Mouse (Mus musculus): ENCODE data around the gene Polr2e. TPM values are rescaled to one million over a fixed set of nuclear protein-coding genes. Genes with fewer than 3 reads are reported as not detected.

The Polr2e gene
- polyA plus RNA-seq (2015; fragmentation: Nextera tagmentation; extraction: Ambion mirVana), result 190 and 212 TPM in 2 replicates

- Histone ChIP-seq H3K4me3 (ENCODE audit: low read length) (peak within 1 kb of the TSS; percentile 87), H3K27me3 (replicated peaks; ENCODE audit: control insufficient read depth, insufficient read depth, low read length) (no peaks in the 10 kb centered on the region), H3K36me3 (ENCODE audit: control insufficient read depth, insufficient read depth, low read length) (peaks cover 12% of the 10 kb centered on the region), H3K9ac (ENCODE audit: low read depth, low read length) (peak within 1 kb of the TSS; percentile 80), H3K9me3 (ENCODE audit: control insufficient read depth, low read length) (no peaks in the 10 kb centered on the region), H3K27ac (ENCODE audit: low read length) (peak within 1 kb of the TSS; percentile 43), H3K4me1 (ENCODE audit: control insufficient read depth, insufficient read depth, low read length) (peaks cover 21% of the 10 kb centered on the region), H3K4me2 (ENCODE audit: low read depth, low read length) (peak within 1 kb of the TSS; percentile 58)
- WGBS, result under 1% methylated on average over 40 of the region's 40 CpGs
- peak; percentile 97 for ATAC-seq
Measured at GRCm38 (mm10) chr10:80039559-80039979, at the start of gene Polr2e. Gene Polr2e (minus strand): TSS chr10:80039795.

- Histone ChIP-seq H3K9ac (ENCODE audit: low read depth, low read length) (peak overlapping the region; percentile 14; the same call in 1 of the 2 replicates), H3K4me3 (ENCODE audit: low read length) (no peak overlapping the region), H3K4me2 (ENCODE audit: low read depth, low read length) (no peak overlapping the region), H3K9me3 (ENCODE audit: control insufficient read depth, low read length) (no peaks in the 10 kb centered on the region), H3K27me3 (replicated peaks; ENCODE audit: control insufficient read depth, insufficient read depth, low read length) (no peaks in the 10 kb centered on the region), H3K36me3 (ENCODE audit: control insufficient read depth, insufficient read depth, low read length) (no peaks in the 10 kb centered on the region), H3K27ac (ENCODE audit: low read length) (no peak overlapping the region), H3K4me1 (ENCODE audit: control insufficient read depth, insufficient read depth, low read length) (peaks cover 6% of the 10 kb centered on the region; the same call in 1 of the 2 replicates)
- 50% methylated on average over 4 of the region's 4 CpGs for WGBS
- no peak for ATAC-seq
Measured at GRCm38 (mm10) chr10:80089146-80089545, 49.6 kb upstream of the Polr2e start.

GRCm38 (mm10) chr10:80087483-80087882 lies 47.9 kb upstream of the Polr2e start:
- Histone ChIP-seq H3K9ac (ENCODE audit: low read depth, low read length) (no peak overlapping the region), H3K4me2 (ENCODE audit: low read depth, low read length) (no peak overlapping the region), H3K36me3 (ENCODE audit: control insufficient read depth, insufficient read depth, low read length) (peaks cover 4% of the 10 kb centered on the region), H3K4me1 (ENCODE audit: control insufficient read depth, insufficient read depth, low read length) (peaks cover 6% of the 10 kb centered on the region; the same call in 1 of the 2 replicates), H3K9me3 (ENCODE audit: control insufficient read depth, low read length) (no peaks in the 10 kb centered on the region), H3K4me3 (ENCODE audit: low read length) (no peak overlapping the region), H3K27me3 (replicated peaks; ENCODE audit: control insufficient read depth, insufficient read depth, low read length) (no peaks in the 10 kb centered on the region), H3K27ac (ENCODE audit: low read length) (no peak overlapping the region)
- ATAC-seq, result no peak
- WGBS, result 91% methylated on average over 8 of the region's 8 CpGs

- ATAC-seq, result no peak
- no peak overlapping the region for H3K9ac ChIP-seq (ENCODE audit: low read depth, low read length)
- peaks cover 10% of the 10 kb centered on the region for H3K36me3 ChIP-seq (ENCODE audit: control insufficient read depth, insufficient read depth, low read length)
- no peak overlapping the region for H3K4me3 ChIP-seq (ENCODE audit: low read length)
- H3K4me1 ChIP-seq (ENCODE audit: control insufficient read depth, insufficient read depth, low read length), result peaks cover 6% of the 10 kb centered on the region; the same call in 1 of the 2 replicates
- H3K4me2 ChIP-seq (ENCODE audit: low read depth, low read length), result no peak overlapping the region
- H3K9me3 ChIP-seq (ENCODE audit: control insufficient read depth, low read length), result no peaks in the 10 kb centered on the region
- 61% methylated on average over 3 of the region's 3 CpGs for WGBS
- H3K27ac ChIP-seq (ENCODE audit: low read length), result no peak overlapping the region
- H3K27me3 ChIP-seq (replicated peaks; ENCODE audit: control insufficient read depth, insufficient read depth, low read length), result no peaks in the 10 kb centered on the region
Measured at GRCm38 (mm10) chr10:80086847-80087246, 47.3 kb upstream of the Polr2e start.

GRCm38 (mm10) chr10:80084817-80085487 lies 45.4 kb upstream of the Polr2e start:
- ATAC-seq, result no peak

GRCm38 (mm10) chr10:80081075-80081474 lies 41.5 kb upstream of the Polr2e start:
- Histone ChIP-seq H3K4me2 (ENCODE audit: low read depth, low read length) (no peak overlapping the region), H3K4me1 (ENCODE audit: control insufficient read depth, insufficient read depth, low read length) (peaks cover 11% of the 10 kb centered on the region), H3K27me3 (replicated peaks; ENCODE audit: control insufficient read depth, insufficient read depth, low read length) (no peaks in the 10 kb centered on the region), H3K9ac (ENCODE audit: low read depth, low read length) (no peak overlapping the region), H3K9me3 (ENCODE audit: control insufficient read depth, low read length) (no peaks in the 10 kb centered on the region), H3K4me3 (ENCODE audit: low read length) (no peak overlapping the region), H3K36me3 (ENCODE audit: control insufficient read depth, insufficient read depth, low read length) (peaks cover 10% of the 10 kb centered on the region), H3K27ac (ENCODE audit: low read length) (no peak overlapping the region)
- WGBS, result 74% methylated on average over 3 of the region's 3 CpGs
- ATAC-seq, result peak; percentile 41

More at GRCm38 (mm10) chr10:80084817-80085487, 45.4 kb upstream of the Polr2e start:
- peaks cover 11% of the 10 kb centered on the region for H3K4me1 ChIP-seq (ENCODE audit: control insufficient read depth, insufficient read depth, low read length)
- peaks cover 10% of the 10 kb centered on the region for H3K36me3 ChIP-seq (ENCODE audit: control insufficient read depth, insufficient read depth, low read length)
- no peak overlapping the region for H3K4me2 ChIP-seq (ENCODE audit: low read depth, low read length)
- no peaks in the 10 kb centered on the region for H3K9me3 ChIP-seq (ENCODE audit: control insufficient read depth, low read length)
- peak overlapping the region; percentile 2; the same call in 1 of the 2 replicates for H3K27ac ChIP-seq (ENCODE audit: low read length)
- WGBS, result 58% methylated on average over 9 of the region's 9 CpGs
- no peaks in the 10 kb centered on the region for H3K27me3 ChIP-seq (replicated peaks; ENCODE audit: control insufficient read depth, insufficient read depth, low read length)
- no peak overlapping the region for H3K4me3 ChIP-seq (ENCODE audit: low read length)
- H3K9ac ChIP-seq (ENCODE audit: low read depth, low read length), result peak overlapping the region; percentile 33; the same call in 1 of the 2 replicates

GRCm38 (mm10) chr10:80080396-80081070 lies 40.9 kb upstream of the Polr2e start:
- peaks cover 10% of the 10 kb centered on the region for H3K36me3 ChIP-seq (ENCODE audit: control insufficient read depth, insufficient read depth, low read length)
- ATAC-seq, result peak; percentile 57

GRCm38 (mm10) chr10:80078366-80078765 lies 38.8 kb upstream of the Polr2e start:
- Histone ChIP-seq H3K36me3 (ENCODE audit: control insufficient read depth, insufficient read depth, low read length) (peaks cover 6% of the 10 kb centered on the region; the same call in 1 of the 2 replicates), H3K27me3 (replicated peaks; ENCODE audit: control insufficient read depth, insufficient read depth, low read length) (no peaks in the 10 kb centered on the region), H3K9ac (ENCODE audit: low read depth, low read length) (no peak overlapping the region), H3K9me3 (ENCODE audit: control insufficient read depth, low read length) (no peaks in the 10 kb centered on the region), H3K4me1 (ENCODE audit: control insufficient read depth, insufficient read depth, low read length) (peaks cover 16% of the 10 kb centered on the region), H3K27ac (ENCODE audit: low read length) (no peak overlapping the region), H3K4me2 (ENCODE audit: low read depth, low read length) (no peak overlapping the region), H3K4me3 (ENCODE audit: low read length) (no peak overlapping the region)
- 100% methylated on average over 1 of the region's 1 CpGs for WGBS
- no peak for ATAC-seq

More at GRCm38 (mm10) chr10:80080396-80081070, 40.9 kb upstream of the Polr2e start:
- 75% methylated on average over 16 of the region's 16 CpGs for WGBS
- H3K4me2 ChIP-seq (ENCODE audit: low read depth, low read length), result no peak overlapping the region
- peaks cover 13% of the 10 kb centered on the region for H3K4me1 ChIP-seq (ENCODE audit: control insufficient read depth, insufficient read depth, low read length)
- H3K27ac ChIP-seq (ENCODE audit: low read length), result no peak overlapping the region
- H3K9me3 ChIP-seq (ENCODE audit: control insufficient read depth, low read length), result no peaks in the 10 kb centered on the region
- no peak overlapping the region for H3K9ac ChIP-seq (ENCODE audit: low read depth, low read length)
- no peak overlapping the region for H3K4me3 ChIP-seq (ENCODE audit: low read length)
- no peaks in the 10 kb centered on the region for H3K27me3 ChIP-seq (replicated peaks; ENCODE audit: control insufficient read depth, insufficient read depth, low read length)

- H3K27ac ChIP-seq (ENCODE audit: low read length), result no peak overlapping the region
- ATAC-seq, result no peak
- no peaks in the 10 kb centered on the region for H3K9me3 ChIP-seq (ENCODE audit: control insufficient read depth, low read length)
- no peak overlapping the region for H3K4me2 ChIP-seq (ENCODE audit: low read depth, low read length)
- H3K4me3 ChIP-seq (ENCODE audit: low read length), result no peak overlapping the region
- 89% methylated on average over 5 of the region's 5 CpGs for WGBS
- H3K9ac ChIP-seq (ENCODE audit: low read depth, low read length), result no peak overlapping the region
- H3K27me3 ChIP-seq (replicated peaks; ENCODE audit: control insufficient read depth, insufficient read depth, low read length), result no peaks in the 10 kb centered on the region
- peaks cover 16% of the 10 kb centered on the region for H3K4me1 ChIP-seq (ENCODE audit: control insufficient read depth, insufficient read depth, low read length)
- peaks cover 5% of the 10 kb centered on the region; the same call in 1 of the 2 replicates for H3K36me3 ChIP-seq (ENCODE audit: control insufficient read depth, insufficient read depth, low read length)
Measured at GRCm38 (mm10) chr10:80077312-80077711, 37.7 kb upstream of the Polr2e start.
